Mouse (Mus musculus): ENCODE data around the gene Wasl. TPM values are rescaled to one million over a fixed set of nuclear protein-coding genes. Genes with fewer than 3 reads are reported as not detected.
A peak's percentile ranks its signal among the peaks of the same experiment; 100 is the strongest.

Wasl gene
- total and polyA plus RNA-seq, 2 experiments from 2014 or later = 21.4 to 55.2 TPM

DNA sequence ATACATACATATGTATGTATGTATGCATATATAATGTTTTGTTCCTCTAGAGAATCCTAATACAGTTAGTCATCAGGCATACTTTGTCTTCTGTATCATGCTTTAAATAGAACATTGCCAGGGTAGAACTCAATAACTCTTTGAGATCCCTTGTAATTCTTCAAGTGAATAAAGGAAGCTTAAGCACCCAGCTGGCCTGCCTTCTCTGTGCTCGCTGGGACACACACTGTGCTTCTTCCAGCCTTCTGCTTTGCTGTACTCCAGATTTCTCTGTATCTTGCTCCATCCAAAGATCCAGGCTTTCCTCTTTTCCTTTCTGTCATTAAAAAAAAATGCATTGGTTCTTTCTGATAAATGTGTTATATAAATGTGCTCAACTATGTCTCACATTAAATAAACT is 23.1 kb upstream of the Wasl start:
- Histone ChIP-seq H3K4me2 (ENCODE audit: low read depth, low read length, poor library complexity, severe bottlenecking) (no peak overlapping the region), H3K27ac (ENCODE audit: low read depth, low read length) (no peak overlapping the region), H3K27me3 (ENCODE audit: insufficient read depth, low read length) (no peaks in the 10 kb centered on the region), H3K36me3 (ENCODE audit: insufficient read depth, low read length) (no peaks in the 10 kb centered on the region), H3K4me3 (ENCODE audit: low read depth, low read length) (no peak overlapping the region), H3K9ac (replicated peaks; ENCODE audit: low read length, poor library complexity, severe bottlenecking) (no peak overlapping the region), H3K4me1 (ENCODE audit: insufficient read depth, low read length) (no peaks in the 10 kb centered on the region), H3K9me3 (ENCODE audit: low read length) (no peaks in the 10 kb centered on the region)
- TF ChIP-seq CTCF (IDR thresholded peaks at IDR 0.05) = no peak
- DNase-seq (ENCODE audit: low spot score) (no peak), ATAC-seq (ENCODE audit: low FRiP score) (no peak)
- 22% methylated on average over 1 of the region's 1 CpGs for WGBS

DNA sequence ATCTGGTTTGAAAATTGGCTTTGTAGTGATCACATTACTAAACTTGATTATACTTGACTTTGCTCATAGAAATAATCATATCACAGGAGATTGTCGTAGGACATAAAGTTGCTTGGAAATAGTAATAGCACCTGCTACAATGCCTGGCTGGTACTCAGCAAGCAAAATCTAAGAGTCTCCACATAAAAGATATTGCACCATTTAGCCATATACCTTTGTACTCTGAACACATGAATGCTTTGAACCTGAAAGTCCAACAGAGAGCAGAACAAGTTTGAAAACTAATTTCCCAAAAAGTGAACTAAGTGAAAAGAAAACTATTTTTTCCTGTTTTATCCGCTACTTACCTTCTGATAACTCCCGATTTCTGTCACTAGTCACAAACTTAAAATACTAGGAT is 18.3 kb upstream of the Wasl start:
- DNase-seq (ENCODE audit: low spot score) (no peak), ATAC-seq (ENCODE audit: low FRiP score) (no peak)
- Histone ChIP-seq H3K4me3 (ENCODE audit: low read depth, low read length) (no peak overlapping the region), H3K9ac (replicated peaks; ENCODE audit: low read length, poor library complexity, severe bottlenecking) (no peak overlapping the region), H3K27ac (ENCODE audit: low read depth, low read length) (no peak overlapping the region), H3K4me2 (ENCODE audit: low read depth, low read length, poor library complexity, severe bottlenecking) (no peak overlapping the region), H3K4me1 (ENCODE audit: insufficient read depth, low read length) (no peaks in the 10 kb centered on the region), H3K36me3 (ENCODE audit: insufficient read depth, low read length) (no peaks in the 10 kb centered on the region), H3K9me3 (ENCODE audit: low read length) (no peaks in the 10 kb centered on the region), H3K27me3 (ENCODE audit: insufficient read depth, low read length) (no peaks in the 10 kb centered on the region)
- WGBS = 97% methylated on average over 3 of the region's 3 CpGs
- TF ChIP-seq CTCF (IDR thresholded peaks at IDR 0.05) = no peak

DNA sequence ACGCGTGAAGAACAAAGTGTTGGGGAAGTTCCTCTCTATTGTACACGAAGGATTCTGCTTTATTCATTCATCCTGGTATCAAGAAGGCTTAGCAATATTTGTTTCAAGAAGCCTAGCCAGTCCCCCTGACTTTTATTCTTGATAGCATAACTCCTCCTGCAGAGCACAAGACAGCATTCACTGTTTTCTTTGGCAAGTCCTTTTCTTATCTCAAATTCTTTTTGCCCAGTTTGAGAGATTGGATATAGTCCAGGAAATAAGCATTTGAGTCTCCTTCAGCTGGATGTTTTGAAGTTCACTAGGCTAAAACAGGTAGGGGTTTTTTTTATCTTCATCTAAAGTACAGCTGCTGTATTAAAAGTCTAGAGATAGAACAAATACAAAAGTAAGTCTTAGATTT is 3.0 kb upstream of the Wasl start:
- Histone ChIP-seq H3K36me3 (ENCODE audit: insufficient read depth, low read length) (no peaks in the 10 kb centered on the region), H3K27ac (ENCODE audit: low read depth, low read length) (no peak overlapping the region), H3K4me1 (ENCODE audit: insufficient read depth, low read length) (no peaks in the 10 kb centered on the region), H3K9me3 (ENCODE audit: low read length) (no peaks in the 10 kb centered on the region), H3K27me3 (ENCODE audit: insufficient read depth, low read length) (no peaks in the 10 kb centered on the region), H3K4me3 (ENCODE audit: low read depth, low read length) (no peak overlapping the region), H3K4me2 (ENCODE audit: low read depth, low read length, poor library complexity, severe bottlenecking) (no peak overlapping the region), H3K9ac (replicated peaks; ENCODE audit: low read length, poor library complexity, severe bottlenecking) (no peak overlapping the region)
- ATAC-seq (ENCODE audit: low FRiP score) (no peak), DNase-seq (ENCODE audit: low spot score) (no peak)
- WGBS = 71% methylated on average over 3 of the region's 3 CpGs
- TF ChIP-seq CTCF (IDR thresholded peaks at IDR 0.05) = no peak

DNA sequence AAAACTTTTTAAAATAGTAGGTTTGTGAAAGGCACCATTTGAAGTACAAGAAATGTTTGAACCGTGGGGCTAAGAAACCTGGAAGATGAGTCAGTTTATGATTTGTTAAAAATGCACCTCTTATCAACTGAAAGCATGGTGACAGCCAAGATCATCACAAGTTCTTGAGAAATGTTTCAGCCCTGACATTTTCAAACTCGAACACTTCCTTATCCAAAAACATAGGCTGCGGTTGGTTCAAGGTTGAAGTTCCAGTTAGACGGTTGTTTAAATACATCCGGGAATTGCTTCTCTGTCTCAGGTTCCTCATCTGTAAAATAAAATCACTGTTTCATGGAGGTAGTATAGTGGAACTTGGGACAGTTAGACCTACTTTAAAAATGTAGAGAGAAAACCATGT is 1.4 kb upstream of the Wasl start:
- no peak for DNase-seq (ENCODE audit: low spot score)
- 93% methylated on average over 5 of the region's 5 CpGs for WGBS
- H3K4me1 ChIP-seq (ENCODE audit: insufficient read depth, low read length) = peaks cover 9% of the 10 kb centered on the region; the same call in 1 of the 2 replicates
- H3K9me3 ChIP-seq (ENCODE audit: low read length) = no peaks in the 10 kb centered on the region
- H3K4me2 ChIP-seq (ENCODE audit: low read depth, low read length, poor library complexity, severe bottlenecking) = no peak overlapping the region
- no peaks in the 10 kb centered on the region for H3K27me3 ChIP-seq (ENCODE audit: insufficient read depth, low read length)
- no peak for TF ChIP-seq CTCF (IDR thresholded peaks at IDR 0.05)
- H3K36me3 ChIP-seq (ENCODE audit: insufficient read depth, low read length) = no peaks in the 10 kb centered on the region
- H3K4me3 ChIP-seq (ENCODE audit: low read depth, low read length) = no peak overlapping the region
- no peak for ATAC-seq (ENCODE audit: low FRiP score)
- no peak overlapping the region for H3K27ac ChIP-seq (ENCODE audit: low read depth, low read length)
- no peak overlapping the region for H3K9ac ChIP-seq (replicated peaks; ENCODE audit: low read length, poor library complexity, severe bottlenecking)

GRCm38 (mm10) chr6:24664133-24664866 is 509 bp downstream of the Wasl start:
- H3K4me3 ChIP-seq (ENCODE audit: low read depth, low read length) = peak overlapping the region; percentile 97
- peak overlapping the region; percentile 93 for H3K4me2 ChIP-seq (ENCODE audit: low read depth, low read length, poor library complexity, severe bottlenecking)
- DNase-seq (ENCODE audit: low spot score) (peak; percentile 7), ATAC-seq (ENCODE audit: low FRiP score) (peak; percentile 44)
- TF ChIP-seq CTCF (IDR thresholded peaks at IDR 0.05) = no peak
- peaks cover 12% of the 10 kb centered on the region; the same call in 1 of the 2 replicates for H3K4me1 ChIP-seq (ENCODE audit: insufficient read depth, low read length)
- H3K27ac ChIP-seq (ENCODE audit: low read depth, low read length) = peak overlapping the region; percentile 94
- WGBS = under 1% methylated on average over 43 of the region's 58 CpGs
- H3K9ac ChIP-seq (replicated peaks; ENCODE audit: low read length, poor library complexity, severe bottlenecking) = peak overlapping the region; percentile 91
- H3K9me3 ChIP-seq (ENCODE audit: low read length) = no peaks in the 10 kb centered on the region
- no peaks in the 10 kb centered on the region for H3K27me3 ChIP-seq (ENCODE audit: insufficient read depth, low read length)
- no peaks in the 10 kb centered on the region for H3K36me3 ChIP-seq (ENCODE audit: insufficient read depth, low read length)
